Mouse (Mus musculus) adrenal gland, postnatal 25 days (tissue): Measurements from ENCODE around the gene 1700020D05Rik. TPM values are rescaled to one million over a fixed set of nuclear protein-coding genes. Genes with fewer than 3 reads are reported as not detected.

Experiments used
- DNase-seq: peaks from one replicate; pipeline ENCODE4 v3.0.0; 2021; ENCODE audit warnings: mixed read lengths
- long read RNA-seq: library from polyadenylated mRNA; stranded (forward); transcript quantifications from one replicate; pipeline ENCODE4 v2.0.0, GENCODE M21; 2021
- total RNA-seq: library from RNA; stranded (reverse); gene quantifications from 2 replicates; pipeline ENCODE4 v1.2.3, GENCODE M21; 2021

Gene 1700020D05Rik
- 2.2 and 3.7 TPM in 2 replicates for total RNA-seq
- long read RNA-seq = 0 reads

DNA sequence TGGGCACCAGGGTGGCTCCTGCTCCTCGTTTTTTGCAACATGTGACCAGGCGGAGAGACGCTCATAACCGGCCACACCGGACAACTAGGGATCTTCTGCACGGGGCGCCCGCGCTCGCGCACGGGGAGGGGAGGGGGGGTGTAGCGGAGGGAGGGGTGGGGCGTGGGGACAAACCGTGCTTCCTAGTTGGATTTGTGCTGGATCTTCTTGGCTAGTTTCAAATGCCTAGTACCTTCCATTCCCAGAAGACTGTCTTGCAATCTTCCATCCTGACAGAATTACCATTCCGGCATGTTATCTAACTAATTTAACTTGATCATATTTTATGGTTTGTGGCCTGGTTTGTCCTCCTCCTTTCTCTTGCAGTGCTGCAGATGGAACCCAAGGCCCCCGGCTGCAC lies at the start of gene 1700020D05Rik:
TSS of gene 1700020D05Rik (minus strand) at position 101 of the 400 bp plus-strand sequence.
- no peak for DNase-seq

DNA sequence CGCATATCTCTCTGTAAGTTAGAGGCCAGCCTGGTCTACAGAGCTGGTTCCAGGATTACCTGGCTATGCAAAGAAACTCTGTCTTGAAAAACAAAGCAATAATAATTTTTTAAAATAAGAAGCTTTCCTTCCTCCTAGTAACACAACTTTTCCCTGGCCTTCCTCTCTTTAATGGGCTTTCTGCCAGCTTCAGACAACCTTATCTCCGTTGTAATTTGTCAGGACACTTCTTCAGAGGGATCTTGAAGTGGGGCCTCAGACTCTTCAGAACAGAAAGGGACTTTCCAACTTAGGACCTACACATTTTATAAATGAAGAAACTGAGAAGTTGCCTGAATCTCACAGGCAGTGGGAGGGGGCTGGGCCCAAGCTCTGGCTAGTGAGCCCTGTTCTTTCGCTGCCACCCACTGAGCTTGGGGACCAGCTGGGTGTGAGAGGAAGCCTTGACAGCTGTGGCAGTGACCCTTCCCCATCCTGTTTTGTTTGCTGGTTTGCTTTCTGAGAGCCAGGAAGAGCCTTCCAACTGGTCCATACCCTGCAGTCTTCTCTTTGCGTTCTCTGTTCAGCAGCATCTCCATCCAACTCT lies 44.0 kb upstream of the 1700020D05Rik start:
- DNase-seq = no peak

DNA sequence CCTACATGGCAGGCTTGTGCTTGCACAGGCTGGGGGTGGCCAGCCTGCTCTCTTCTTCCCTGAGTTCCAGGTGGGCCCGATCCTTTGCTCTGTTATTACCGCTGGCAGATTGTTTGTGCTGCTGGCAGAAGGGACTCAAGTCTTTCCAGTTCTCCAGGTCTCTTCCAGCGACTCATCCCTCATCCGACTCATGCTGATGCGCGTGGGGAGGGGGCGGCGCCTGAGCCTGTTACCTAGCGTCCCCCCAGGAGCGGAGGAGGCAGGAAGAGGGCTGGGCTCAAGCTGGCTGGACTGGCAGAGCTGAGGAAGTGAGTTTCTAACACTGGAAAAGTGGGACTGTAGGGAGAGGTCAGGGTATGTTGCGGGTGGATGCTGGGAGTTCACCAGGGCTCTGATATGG lies 40.4 kb upstream of the 1700020D05Rik start:
- no peak for DNase-seq

DNA sequence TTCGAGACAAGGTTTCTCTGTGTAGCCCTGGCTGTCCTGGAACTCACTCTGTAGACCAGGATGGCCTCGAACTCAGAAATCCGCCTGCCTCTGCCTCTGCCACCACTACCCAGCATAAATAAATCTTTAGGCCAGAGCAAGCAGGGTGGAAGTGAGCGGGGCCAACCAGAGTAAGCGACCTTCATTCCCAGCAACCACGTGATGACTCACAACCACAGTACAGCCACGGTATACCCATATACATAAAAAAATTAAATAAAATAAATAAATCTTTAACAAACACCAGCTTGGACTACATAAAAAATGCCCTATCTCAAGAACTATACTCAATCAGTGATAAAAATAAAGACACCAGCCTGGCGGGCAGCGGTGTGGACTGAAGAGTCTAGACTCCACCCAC lies 39.8 kb upstream of the 1700020D05Rik start:
- DNase-seq = no peak

- no peak for DNase-seq
Measured at GRCm38 (mm10) chr19:5538786-5539185, 35.2 kb upstream of the 1700020D05Rik start.

DNA sequence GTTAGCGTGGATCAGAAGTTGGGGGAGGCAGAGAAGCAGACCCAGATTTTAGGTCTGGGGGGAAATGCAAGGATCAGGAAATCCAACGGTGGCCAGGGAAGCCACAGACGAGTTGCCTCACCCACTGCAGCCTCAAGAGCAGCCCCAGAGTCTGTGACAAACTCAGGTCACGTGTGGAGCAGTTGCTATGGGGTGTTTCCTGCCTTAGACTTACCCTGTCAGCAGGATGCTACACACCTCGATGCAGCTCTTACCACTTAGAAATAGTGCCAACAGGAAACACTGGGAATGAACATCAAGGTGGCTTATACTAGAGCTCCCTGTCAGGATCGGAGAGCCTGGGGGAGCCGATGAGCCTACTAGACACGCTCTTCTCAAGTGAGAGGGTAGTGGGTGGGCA lies 28.9 kb upstream of the 1700020D05Rik start:
- no peak for DNase-seq

- no peak for DNase-seq
Measured at GRCm38 (mm10) chr19:5530138-5530524, 26.5 kb upstream of the 1700020D05Rik start.

DNA sequence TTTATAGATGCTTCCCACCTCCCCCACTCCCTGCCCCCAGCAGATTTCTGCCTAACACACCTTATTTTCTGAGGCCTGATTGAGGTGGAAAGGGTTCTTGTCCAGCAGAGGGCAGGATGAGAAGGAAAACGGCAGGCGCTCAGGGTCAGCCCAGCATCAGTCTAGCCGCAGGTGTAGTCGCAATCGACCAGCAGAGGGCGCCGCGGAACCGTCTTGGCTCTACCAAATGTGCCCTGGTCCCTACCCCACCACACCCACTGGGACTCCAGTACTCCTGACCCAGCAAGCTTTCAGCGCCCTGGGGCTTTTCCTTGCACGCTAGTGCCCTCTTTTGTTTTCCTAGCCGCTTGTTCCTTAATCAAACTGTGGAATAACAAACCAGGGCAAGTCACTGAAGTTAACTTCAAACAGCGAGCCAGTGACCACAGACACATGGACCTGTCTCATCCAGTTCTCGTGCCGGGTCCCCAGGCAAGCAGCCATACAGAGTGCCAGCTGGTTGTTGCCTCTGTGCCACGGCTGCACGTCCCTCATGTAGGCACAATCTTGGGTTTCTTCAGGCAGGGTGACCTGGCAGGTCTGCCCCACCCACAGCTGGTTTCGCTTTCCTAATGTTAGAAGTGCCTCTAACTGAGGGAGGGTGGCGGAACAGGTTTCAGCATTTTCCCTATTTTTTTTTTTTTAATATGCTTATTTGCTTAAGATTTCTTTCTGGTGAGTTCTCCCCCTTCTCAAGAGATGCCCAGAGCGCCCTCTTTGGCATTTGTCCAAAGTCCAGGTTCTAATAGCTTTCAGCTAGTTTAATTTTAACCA lies 25.9 kb upstream of the 1700020D05Rik start:
- peak; percentile 98 for DNase-seq

DNA sequence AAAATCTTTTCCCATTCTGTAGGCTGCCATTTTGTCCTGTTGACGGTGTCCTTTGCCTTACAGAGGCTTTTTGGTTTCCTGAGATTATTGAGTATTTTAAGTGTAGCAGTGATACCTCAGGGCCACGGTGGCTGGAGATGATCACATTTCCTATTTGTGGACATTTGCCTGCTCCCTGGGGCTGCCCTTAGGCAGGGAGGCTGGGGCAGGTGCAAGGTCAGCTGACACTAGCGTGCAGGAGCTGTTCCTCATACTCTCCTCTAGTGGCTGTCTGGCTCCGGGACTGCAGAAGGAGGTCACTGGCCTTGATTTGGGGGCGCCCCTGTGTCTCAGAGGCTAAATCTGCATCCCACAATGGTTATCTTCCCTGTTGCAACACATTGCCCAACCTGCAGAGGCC lies 21.6 kb upstream of the 1700020D05Rik start:
- DNase-seq = no peak

GRCm38 (mm10) chr19:5518721-5519120 lies 15.1 kb upstream of the 1700020D05Rik start:
- no peak for DNase-seq

GRCm38 (mm10) chr19:5516906-5517505 lies 13.4 kb upstream of the 1700020D05Rik start:
- DNase-seq = peak; percentile 31

GRCm38 (mm10) chr19:5515840-5516777 lies 12.5 kb upstream of the 1700020D05Rik start:
- no peak for DNase-seq

GRCm38 (mm10) chr19:5513005-5513349 lies 9.4 kb upstream of the 1700020D05Rik start:
- DNase-seq = no peak

DNA sequence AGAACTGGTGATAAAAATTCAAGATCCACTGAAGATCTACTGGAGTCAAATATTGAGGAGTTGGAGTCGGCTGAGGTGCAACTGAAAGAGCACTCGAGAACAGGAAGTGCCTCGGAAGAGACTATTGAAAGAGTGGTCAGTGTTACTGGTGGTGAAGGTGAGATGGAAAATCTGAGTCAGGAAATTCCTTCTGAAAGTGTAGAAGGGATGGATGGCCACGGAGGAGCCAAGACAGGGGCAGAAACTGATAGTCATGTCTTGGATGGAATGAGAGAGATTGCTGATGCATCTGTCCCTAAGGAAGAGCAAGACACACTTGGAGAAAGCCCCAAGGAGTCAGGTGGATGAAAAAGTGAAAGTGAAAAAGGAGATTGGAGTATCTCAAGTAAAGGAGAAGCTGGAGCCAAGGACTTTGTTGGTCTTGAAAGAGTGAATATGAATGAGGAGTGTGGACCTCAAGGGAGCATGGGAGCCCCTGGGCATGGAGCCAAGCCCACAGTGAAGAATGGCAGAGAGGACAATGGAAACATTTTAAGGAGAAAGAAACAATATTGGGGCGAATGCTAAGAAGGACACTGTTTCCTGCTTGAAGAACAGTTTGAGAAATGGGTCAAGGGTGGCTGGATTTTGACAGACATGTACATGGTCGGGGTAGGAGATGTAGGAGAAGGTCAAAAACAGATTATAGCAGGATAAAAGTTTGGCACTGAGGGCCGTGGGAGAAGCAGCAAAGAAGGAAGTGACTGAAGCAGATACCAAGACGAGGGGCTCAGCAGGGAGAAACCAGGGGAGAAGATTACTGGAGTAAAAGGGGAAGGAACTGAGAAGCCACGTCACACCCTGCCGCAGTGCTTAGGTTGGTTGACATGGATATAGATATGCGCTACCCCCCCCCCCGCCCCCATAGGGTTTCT lies 8.8 kb upstream of the 1700020D05Rik start:
- no peak for DNase-seq

GRCm38 (mm10) chr19:5511074-5511632 lies 7.6 kb upstream of the 1700020D05Rik start:
- no peak for DNase-seq

- peak; percentile 98 for DNase-seq
Measured at GRCm38 (mm10) chr19:5510031-5511026, 6.7 kb upstream of the 1700020D05Rik start, which contains the start of gene Snx32. Gene Snx32, minus strand, starts transcription at chr19:5510538.

- DNase-seq = no peak
Measured at GRCm38 (mm10) chr19:5500330-5500875, 3.2 kb downstream of the 1700020D05Rik start.

GRCm38 (mm10) chr19:5496052-5496370 lies 7.6 kb downstream of the 1700020D05Rik start:
- no peak for DNase-seq

GRCm38 (mm10) chr19:5495353-5496051 lies 8.1 kb downstream of the 1700020D05Rik start:
- DNase-seq = no peak
